In the genomic region with DNA sequence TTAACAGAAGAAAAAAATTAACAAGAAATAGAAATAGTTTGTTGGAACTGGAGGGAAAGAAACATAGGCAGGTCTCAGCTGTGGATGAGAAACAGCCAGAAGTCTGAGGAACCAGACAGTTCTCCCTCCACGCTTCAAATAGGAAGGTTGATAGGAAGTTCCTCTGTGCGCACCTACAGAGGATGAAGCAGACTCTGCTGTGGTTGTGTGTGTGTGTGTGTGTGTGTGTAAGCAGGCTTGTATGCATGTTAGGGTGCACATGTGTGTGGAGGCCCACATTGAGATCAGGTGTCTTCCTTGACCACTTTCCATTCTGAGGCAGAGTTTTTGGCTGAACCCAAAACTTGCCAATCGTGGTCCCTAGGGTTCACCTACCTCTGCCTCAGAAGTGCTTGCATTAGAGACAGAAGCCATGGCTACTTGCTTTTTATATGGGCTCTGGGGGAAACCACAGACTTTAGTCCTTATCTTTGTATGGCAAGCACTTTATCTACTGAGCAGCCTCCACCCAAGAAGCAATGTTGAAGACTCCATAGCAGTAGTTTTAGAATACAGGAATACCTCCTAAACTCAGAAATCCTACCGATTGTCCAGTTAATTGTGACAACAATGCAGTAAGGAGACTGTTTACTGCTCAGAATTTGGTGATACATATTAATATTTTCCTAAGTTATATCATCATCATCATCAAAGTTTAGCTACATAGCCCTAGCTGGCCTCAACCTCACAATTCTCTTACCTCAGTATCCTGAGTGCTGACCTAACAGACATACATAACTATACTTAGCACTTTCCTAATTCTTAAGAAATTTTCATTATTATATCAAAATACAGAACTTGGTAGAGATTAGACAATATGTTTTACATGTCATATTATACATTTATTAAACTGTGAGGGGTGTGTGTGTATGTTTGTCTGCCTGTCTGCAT, we compare ENCODE assay signal across 36 mouse cellular contexts. TPM values are rescaled to one million over a fixed set of nuclear protein-coding genes. Genes with fewer than 3 reads are reported as not detected.
DNase-seq lines count a peak whose midpoint lies in the region; ATAC-seq and TF ChIP-seq lines count a peak whose summit lies in the region.
"Had no signal": no experiment of that assay in that cellular context is flagged by ENCODE, and none has a peak within 500 bp of the region (broad histone marks: within the 10 kb centered on the region; RNA-seq: fewer than 3 reads in every experiment).

No protein-coding gene starts in this region.

- H3K27ac ChIP-seq in MEL (ENCODE audit: control insufficient read depth, low read depth, low read length): peak overlapping the region; percentile 21; the same call in 1 of the 2 replicates
- H3K27ac ChIP-seq in liver, embryonic 12.5 days: peak overlapping the region; percentile 76
- no peak overlapping the region for H3K27ac ChIP-seq in liver, postnatal 0 days (ENCODE audit: low read depth)
- H3K27ac ChIP-seq in intestine, embryonic 16.5 days (ENCODE audit: low read length): no peak overlapping the region
- H3K27ac ChIP-seq: embryonic facial prominence, embryonic 15.5 days; heart, adult 2 months; heart, embryonic 13.5 days; hindbrain, embryonic 15.5 days; intestine, embryonic 15.5 days; kidney, postnatal 0 days; limb, embryonic 10.5 days; limb, embryonic 15.5 days; lung, embryonic 15.5 days; neural tube, embryonic 15.5 days had no signal

- peak; percentile 75 to 86 for TF ChIP-seq EP300 in MEL (IDR thresholded peaks at IDR 0.05; ENCODE audit: low read depth in 1 of 2, low read length in 2 of 2)
- TF ChIP-seq EP300 in liver, postnatal 0 days (IDR thresholded peaks at IDR 0.05; ENCODE audit: low read depth): no peak

- H3K36me3 ChIP-seq in MEL (ENCODE audit: control insufficient read depth in 1 of 2, insufficient read depth in 2 of 2, low read length in 2 of 2): peaks cover 0 to 14% of the 10 kb centered on the region in 2 experiments; a peak in 2 of 4 replicates
- H3K36me3 ChIP-seq in liver, embryonic 12.5 days: 0 out of 2 replicates have a peak, but pooled peaks cover 2% of the 10 kb centered on the region
- no peaks in the 10 kb centered on the region for H3K36me3 ChIP-seq in liver, postnatal 0 days (replicated peaks; ENCODE audit: insufficient read depth, low read length)
- no peaks in the 10 kb centered on the region for H3K36me3 ChIP-seq in intestine, embryonic 16.5 days (ENCODE audit: control insufficient read depth, insufficient read depth, low read length)
- H3K36me3 ChIP-seq: embryonic facial prominence, embryonic 15.5 days; heart, embryonic 13.5 days; hindbrain, embryonic 15.5 days; intestine, embryonic 15.5 days; limb, embryonic 10.5 days; limb, embryonic 15.5 days; lung, embryonic 15.5 days; neural tube, embryonic 15.5 days had no signal

- peaks cover 7 to 13% of the 10 kb centered on the region in 2 experiments; a peak in 3 of 4 replicates for H3K4me1 ChIP-seq in MEL (ENCODE audit: control insufficient read depth in 1 of 2, insufficient read depth in 2 of 2, low read length in 2 of 2)
- H3K4me1 ChIP-seq in liver, embryonic 12.5 days: peaks cover 20% of the 10 kb centered on the region
- no peaks in the 10 kb centered on the region for H3K4me1 ChIP-seq in liver, postnatal 0 days (ENCODE audit: insufficient read depth)
- H3K4me1 ChIP-seq in intestine, embryonic 16.5 days (ENCODE audit: control insufficient read depth, insufficient read depth, low read length): no peaks in the 10 kb centered on the region
- H3K4me1 ChIP-seq: hindbrain, embryonic 15.5 days; intestine, embryonic 15.5 days; limb, embryonic 10.5 days; limb, embryonic 15.5 days; lung, embryonic 15.5 days; neural tube, embryonic 15.5 days had no signal

- TF ChIP-seq POLR2A in MEL (IDR thresholded peaks at IDR 0.05; ENCODE audit: control insufficient read depth in 1 of 2, insufficient read depth in 1 of 2, low read depth in 1 of 2, low read length in 2 of 2, poor library complexity in 1 of 2): no peak

- H3K27me3 ChIP-seq in MEL (ENCODE audit: control insufficient read depth in 1 of 2, insufficient read depth in 2 of 2, low read length in 2 of 2): no peaks in the 10 kb centered on the region
- H3K27me3 ChIP-seq in liver, embryonic 12.5 days (replicated peaks): no peaks in the 10 kb centered on the region
- no peaks in the 10 kb centered on the region for H3K27me3 ChIP-seq in liver, postnatal 0 days (ENCODE audit: insufficient read depth, low read length)
- H3K27me3 ChIP-seq in intestine, embryonic 16.5 days (replicated peaks; ENCODE audit: control insufficient read depth, insufficient read depth, low read length): no peaks in the 10 kb centered on the region
- H3K27me3 ChIP-seq: embryonic facial prominence, embryonic 15.5 days; heart, embryonic 13.5 days; hindbrain, embryonic 15.5 days; intestine, embryonic 15.5 days; limb, embryonic 15.5 days; lung, embryonic 15.5 days; neural tube, embryonic 15.5 days; Patski had no signal

- H3K79me2 ChIP-seq in MEL (ENCODE audit: control insufficient read depth, insufficient read depth, low read length, poor library complexity): no peaks in the 10 kb centered on the region

- peak overlapping the region; percentile 43 for H3K4me2 ChIP-seq in liver, embryonic 12.5 days
- H3K4me2 ChIP-seq in liver, postnatal 0 days (ENCODE audit: low read depth, low read length): peak overlapping the region; percentile 4; the same call in 1 of the 2 replicates
- no peak overlapping the region for H3K4me2 ChIP-seq in intestine, embryonic 16.5 days (ENCODE audit: low read depth, low read length)
- H3K4me2 ChIP-seq: embryonic facial prominence, embryonic 15.5 days; heart, embryonic 13.5 days; hindbrain, embryonic 15.5 days; intestine, embryonic 15.5 days; limb, embryonic 15.5 days; lung, embryonic 15.5 days; neural tube, embryonic 15.5 days had no signal

- DNase-seq in MEL (ENCODE audit: low read depth, low spot score): peak; percentile 76
- DNase-seq in c-Kit-positive CD71-positive TER-119-negative erythroid progenitor cells, embryonic 14.5 days (ENCODE audit: low read depth): peak; percentile 40
- DNase-seq in liver, postnatal 0 days: no peak
- no peak for DNase-seq in gastrocnemius, postnatal 36 days
- DNase-seq in urinary bladder, postnatal 14 days (ENCODE audit: low spot score): no peak
- DNase-seq: adrenal gland, postnatal 10 days; cerebellum, adult 18-20 months; cerebellum, postnatal 10 days; gastrocnemius, postnatal 25 days; heart, adult 2 months; heart, postnatal 10 days; kidney, adult 8-10 months; layer of hippocampus, postnatal 36 days; midbrain, embryonic 14.5 days; retina, postnatal 1 day; right cerebral cortex, postnatal 25 days; thymus, postnatal 25 days had no signal

- no peak for TF ChIP-seq CTCF in MEL (IDR thresholded peaks at IDR 0.05 in 2 of 3, conservative IDR thresholded peaks at IDR 0.05 in 1 of 3; ENCODE audit: control insufficient read depth in 1 of 3, insufficient read depth in 1 of 3, low read depth in 2 of 3, low read length in 3 of 3, poor library complexity in 1 of 3, severe bottlenecking in 1 of 3)
- no peak for TF ChIP-seq CTCF in liver, postnatal 0 days (IDR thresholded peaks at IDR 0.05; ENCODE audit: low read depth)

- H3K4me3 ChIP-seq in MEL (ENCODE audit: control insufficient read depth in 1 of 2, insufficient read depth in 1 of 2, low read depth in 2 of 2, low read length in 2 of 2): peak overlapping the region in 1 of 2 experiments; percentile 35; a peak in 1 of 4 replicates
- no peak overlapping the region for H3K4me3 ChIP-seq in liver, embryonic 12.5 days
- no peak overlapping the region for H3K4me3 ChIP-seq in liver, postnatal 0 days (ENCODE audit: low read depth, low read length)
- H3K4me3 ChIP-seq in intestine, embryonic 16.5 days (ENCODE audit: low read length): no peak overlapping the region
- H3K4me3 ChIP-seq: embryonic facial prominence, embryonic 15.5 days; heart, adult 2 months; heart, embryonic 13.5 days; hindbrain, embryonic 15.5 days; intestine, embryonic 15.5 days; limb, embryonic 10.5 days; limb, embryonic 15.5 days; lung, embryonic 15.5 days; neural tube, embryonic 15.5 days had no signal

- no peak for TF ChIP-seq RAD21 in MEL (IDR thresholded peaks at IDR 0.05; ENCODE audit: low read depth, low read length)

- ATAC-seq in liver, embryonic 12.5 days: peak; percentile 94
- peak; percentile 48; the same call in 1 of the 2 replicates for ATAC-seq in liver, postnatal 0 days
- ATAC-seq in intestine, embryonic 16.5 days: no peak
- ATAC-seq: CD4-positive, CD25-positive, alpha-beta regulatory T cell, adult 4 months; forebrain, embryonic 14.5 days; intestine, embryonic 15.5 days; Patski had no signal

- no peaks in the 10 kb centered on the region for H3K9me3 ChIP-seq in MEL (replicated peaks; ENCODE audit: insufficient read depth, low read length)
- no peaks in the 10 kb centered on the region for H3K9me3 ChIP-seq in liver, embryonic 12.5 days (replicated peaks)
- H3K9me3 ChIP-seq in liver, postnatal 0 days (ENCODE audit: low read length): no peaks in the 10 kb centered on the region
- no peaks in the 10 kb centered on the region for H3K9me3 ChIP-seq in intestine, embryonic 16.5 days (ENCODE audit: control insufficient read depth, low read length)
- H3K9me3 ChIP-seq: embryonic facial prominence, embryonic 15.5 days; heart, embryonic 13.5 days; hindbrain, embryonic 15.5 days; intestine, embryonic 15.5 days; limb, embryonic 10.5 days; limb, embryonic 15.5 days; lung, embryonic 15.5 days; neural tube, embryonic 15.5 days had no signal

- intact Hi-C loops in gastrocnemius, postnatal 36 days (cut with DNase I): no loop called here

- no peak overlapping the region for H3K9ac ChIP-seq in MEL (ENCODE audit: control insufficient read depth, low read depth, low read length, poor library complexity, severe bottlenecking)
- peak overlapping the region; percentile 44; the same call in 1 of the 2 replicates for H3K9ac ChIP-seq in liver, embryonic 12.5 days
- H3K9ac ChIP-seq in liver, postnatal 0 days (replicated peaks): no peak overlapping the region
- H3K9ac ChIP-seq in intestine, embryonic 16.5 days (ENCODE audit: low read depth, low read length): no peak overlapping the region
- H3K9ac ChIP-seq: embryonic facial prominence, embryonic 15.5 days; heart, embryonic 13.5 days; hindbrain, embryonic 15.5 days; intestine, embryonic 15.5 days; limb, embryonic 15.5 days; lung, embryonic 15.5 days; neural tube, embryonic 15.5 days had no signal

- WGBS in liver, embryonic 12.5 days (ENCODE audit: insufficient replicate concordance): 30% methylated on average over 4 of the region's 4 CpGs
- WGBS in liver, postnatal 0 days (ENCODE audit: insufficient replicate concordance): 66% methylated on average over 4 of the region's 4 CpGs
- WGBS in intestine, embryonic 16.5 days: 90% methylated on average over 4 of the region's 4 CpGs

RNA-seq across cellular contexts. Expression of gene Btbd8, which starts 24.6 kb away (rescaled TPM):
- total RNA-seq in MEL (2012; rRNA removed): 1.2 and 1.6 TPM in 2 replicates
- polyA plus RNA-seq in MEL (2012; ENCODE audit: insufficient read depth in 1 of 2, insufficient read length in 2 of 2, low read depth in 1 of 2, low replicate concordance in 2 of 2, missing spikeins in 1 of 2): 1 to 10 TPM in 1 of 2 experiments, not detected in 1; 2.4 TPM
- 1.8 TPM in 2 replicates for polyA plus RNA-seq in liver, embryonic 12.5 days (2016; fragmentation: Nextera tagmentation; extraction: Ambion mirVana)
- 1.1 and 1.5 TPM in 2 replicates for polyA plus RNA-seq in liver, postnatal 0 days (2015; fragmentation: Nextera tagmentation; extraction: Ambion mirVana)
- 1 to 10 TPM; 5.9 to 9.0 TPM for total RNA-seq in gastrocnemius, postnatal 36 days (2021)
- 2.7 and 2.8 TPM in 2 replicates for polyA plus RNA-seq in intestine, embryonic 16.5 days (2015; fragmentation: Nextera tagmentation; extraction: Ambion mirVana)

RNA-seq across cellular contexts. Expression of gene Lpcat2b, which starts 31.1 kb away (rescaled TPM):
- not detected in 2 replicates for total RNA-seq in MEL (2012; rRNA removed)
- not detected for polyA plus RNA-seq in MEL (2012; ENCODE audit: insufficient read depth in 1 of 2, insufficient read length in 2 of 2, low read depth in 1 of 2, low replicate concordance in 2 of 2, missing spikeins in 1 of 2)
- polyA plus RNA-seq in liver, embryonic 12.5 days (2016; fragmentation: Nextera tagmentation; extraction: Ambion mirVana): not detected in 2 replicates
- not detected in 2 replicates for polyA plus RNA-seq in liver, postnatal 0 days (2015; fragmentation: Nextera tagmentation; extraction: Ambion mirVana)
- total RNA-seq in gastrocnemius, postnatal 36 days (2021): not detected
- not detected in 2 replicates for polyA plus RNA-seq in intestine, embryonic 16.5 days (2015; fragmentation: Nextera tagmentation; extraction: Ambion mirVana)
- total RNA-seq: adrenal gland, postnatal 10 days; gastrocnemius, adult 18-20 months; gastrocnemius, postnatal 25 days; heart, adult 2 months; heart, postnatal 10 days; hematopoietic stem cell, adult 5-6 weeks; monocyte, adult 5-6 weeks had no signal
- polyA plus RNA-seq: CD4-positive, CD25-positive, alpha-beta regulatory T cell, adult 4 months; embryonic facial prominence, embryonic 15.5 days; forebrain, embryonic 14.5 days; heart, embryonic 13.5 days; hindbrain, embryonic 15.5 days; intestine, embryonic 15.5 days; kidney, postnatal 0 days; large intestine, adult 2 months; limb, embryonic 10.5 days; limb, embryonic 15.5 days; lung, embryonic 15.5 days; midbrain, embryonic 14.5 days; neural tube, embryonic 15.5 days; Patski; stomach, embryonic 16.5 days had no signal

RNA-seq across cellular contexts. Expression of gene Gm42669, which starts 45.0 kb away (rescaled TPM):
- 0.04 TPM in 1 of 2 replicates, not detected in the other for total RNA-seq in MEL (2012; rRNA removed)
- polyA plus RNA-seq in MEL (2012; ENCODE audit: insufficient read depth in 1 of 2, insufficient read length in 2 of 2, low read depth in 1 of 2, low replicate concordance in 2 of 2, missing spikeins in 1 of 2): under 1 TPM in 1 of 2 experiments, not detected in 1; 0.21 TPM
- polyA plus RNA-seq in liver, embryonic 12.5 days (2016; fragmentation: Nextera tagmentation; extraction: Ambion mirVana): 0.06 TPM in 1 of 2 replicates, not detected in the other
- 0.04 TPM in 1 of 2 replicates, not detected in the other for polyA plus RNA-seq in liver, postnatal 0 days (2015; fragmentation: Nextera tagmentation; extraction: Ambion mirVana)
- not detected for total RNA-seq in gastrocnemius, postnatal 36 days (2021)
- polyA plus RNA-seq in intestine, embryonic 16.5 days (2015; fragmentation: Nextera tagmentation; extraction: Ambion mirVana): 0.16 and 0.38 TPM in 2 replicates
- total RNA-seq: gastrocnemius, adult 18-20 months; gastrocnemius, postnatal 25 days; heart, adult 2 months; heart, postnatal 10 days; hematopoietic stem cell, adult 5-6 weeks had no signal
- polyA plus RNA-seq: large intestine, adult 2 months had no signal

RNA-seq across cellular contexts. Expression of gene Ephx4, which starts 59.9 kb away (rescaled TPM):
- total RNA-seq in MEL (2012; rRNA removed): 0.39 and 0.72 TPM in 2 replicates
- 1 to 10 TPM in 1 of 2 experiments, not detected in 1; 1.4 TPM for polyA plus RNA-seq in MEL (2012; ENCODE audit: insufficient read depth in 1 of 2, insufficient read length in 2 of 2, low read depth in 1 of 2, low replicate concordance in 2 of 2, missing spikeins in 1 of 2)
- polyA plus RNA-seq in liver, embryonic 12.5 days (2016; fragmentation: Nextera tagmentation; extraction: Ambion mirVana): 0.10 TPM in 1 of 2 replicates, not detected in the other
- polyA plus RNA-seq in liver, postnatal 0 days (2015; fragmentation: Nextera tagmentation; extraction: Ambion mirVana): 0.08 and 0.28 TPM in 2 replicates
- 1 to 10 TPM in 1 of 2 experiments, under 1 TPM in 1; 0.47 to 1.1 TPM for total RNA-seq in gastrocnemius, postnatal 36 days (2021)
- polyA plus RNA-seq in intestine, embryonic 16.5 days (2015; fragmentation: Nextera tagmentation; extraction: Ambion mirVana): 0.21 and 0.50 TPM in 2 replicates
- total RNA-seq: hematopoietic stem cell, adult 5-6 weeks; monocyte, adult 5-6 weeks had no signal

Comparison
In these comparisons a context has a peak if more than half of its experiments do, and no peak if none do; other contexts are left out.
1. H3K27ac ChIP-seq: peak in MEL (single experiment) and liver, embryonic 12.5 days (single experiment); none in liver, postnatal 0 days (single experiment) and intestine, embryonic 16.5 days (single experiment).
2. DNase-seq: peak in MEL (single experiment) and c-Kit-positive CD71-positive TER-119-negative erythroid progenitor cells, embryonic 14.5 days (single experiment); none in liver, postnatal 0 days (single experiment), gastrocnemius, postnatal 36 days (0 of 2) and urinary bladder, postnatal 14 days (single experiment).